Mouse (Mus musculus): ENCODE results near the gene Kirrel3. TPM values are rescaled to one million over a fixed set of nuclear protein-coding genes. Genes with fewer than 3 reads are reported as not detected.
A peak's percentile ranks its signal among the peaks of the same experiment; 100 is the strongest.

The Kirrel3 gene
- polyA plus RNA-seq, 1 experiment from 2014 or later: 11.4 TPM

- Histone ChIP-seq H3K36me3 (replicated peaks) (peaks cover 8% of the 10 kb centered on the region; the same call in 1 of the 2 replicates), H3K4me2 (no peak overlapping the region), H3K27me3 (no peaks in the 10 kb centered on the region), H3K9ac (no peak overlapping the region), H3K4me1 (peaks cover 24% of the 10 kb centered on the region), H3K4me3 (replicated peaks) (no peak overlapping the region), H3K27ac (peak overlapping the region; percentile 50; the same call in 1 of the 2 replicates), H3K9me3 (no peaks in the 10 kb centered on the region)
- peak; percentile 64; the same call in 1 of the 2 replicates for ATAC-seq (ENCODE audit: low FRiP score)
- WGBS: 5% methylated on average over 15 of the region's 15 CpGs
Measured at GRCm38 (mm10) chr9:35044458-35044857, 558.8 kb downstream of the Kirrel3 start.

- Histone ChIP-seq H3K4me2 (no peak overlapping the region), H3K27me3 (no peaks in the 10 kb centered on the region), H3K36me3 (replicated peaks) (peaks cover 8% of the 10 kb centered on the region; the same call in 1 of the 2 replicates), H3K4me3 (replicated peaks) (no peak overlapping the region), H3K4me1 (peaks cover 24% of the 10 kb centered on the region), H3K9ac (no peak overlapping the region), H3K27ac (0 out of 2 replicates have a peak overlapping the region, but pooled peaks have one; percentile 50), H3K9me3 (no peaks in the 10 kb centered on the region)
- 68% methylated on average over 11 of the region's 11 CpGs for WGBS
- no peak for ATAC-seq (ENCODE audit: low FRiP score)
Measured at GRCm38 (mm10) chr9:35045031-35045531, 559.4 kb downstream of the Kirrel3 start.

- Histone ChIP-seq H3K27ac (no peak overlapping the region), H3K4me3 (replicated peaks) (no peak overlapping the region), H3K9ac (no peak overlapping the region), H3K4me2 (no peak overlapping the region), H3K36me3 (replicated peaks) (peaks cover 8% of the 10 kb centered on the region; the same call in 1 of the 2 replicates), H3K9me3 (no peaks in the 10 kb centered on the region), H3K27me3 (no peaks in the 10 kb centered on the region), H3K4me1 (peaks cover 24% of the 10 kb centered on the region)
- WGBS: 81% methylated on average over 2 of the region's 2 CpGs
- no peak for ATAC-seq (ENCODE audit: low FRiP score)
Measured at GRCm38 (mm10) chr9:35045756-35046155, 560.1 kb downstream of the Kirrel3 start.

- WGBS: 92% methylated on average over 6 of the region's 6 CpGs
- H3K27ac ChIP-seq: no peak overlapping the region
- ATAC-seq (ENCODE audit: low FRiP score): no peak
Measured at GRCm38 (mm10) chr9:35048449-35048848, 562.8 kb downstream of the Kirrel3 start.

GRCm38 (mm10) chr9:35049891-35050527 lies 564.3 kb downstream of the Kirrel3 start:
- no peak for ATAC-seq (ENCODE audit: low FRiP score)
- WGBS: 88% methylated on average over 3 of the region's 3 CpGs
- no peak overlapping the region for H3K9ac ChIP-seq
- H3K4me3 ChIP-seq (replicated peaks): no peak overlapping the region
- no peak overlapping the region for H3K4me2 ChIP-seq
- H3K4me1 ChIP-seq: peaks cover 6% of the 10 kb centered on the region
- H3K27me3 ChIP-seq: no peaks in the 10 kb centered on the region
- H3K9me3 ChIP-seq: no peaks in the 10 kb centered on the region
- H3K27ac ChIP-seq: no peak overlapping the region
- H3K36me3 ChIP-seq (replicated peaks): peaks cover 16% of the 10 kb centered on the region

More at GRCm38 (mm10) chr9:35048449-35048848, 562.8 kb downstream of the Kirrel3 start:
- Histone ChIP-seq H3K27me3 (no peaks in the 10 kb centered on the region), H3K9ac (no peak overlapping the region), H3K4me2 (no peak overlapping the region), H3K4me3 (replicated peaks) (no peak overlapping the region), H3K4me1 (peaks cover 22% of the 10 kb centered on the region), H3K36me3 (replicated peaks) (peaks cover 16% of the 10 kb centered on the region), H3K9me3 (no peaks in the 10 kb centered on the region)

- H3K27me3 ChIP-seq: no peaks in the 10 kb centered on the region
- no peak overlapping the region for H3K4me2 ChIP-seq
- H3K9ac ChIP-seq: no peak overlapping the region
- peaks cover 16% of the 10 kb centered on the region for H3K36me3 ChIP-seq (replicated peaks)
- no peak overlapping the region for H3K4me3 ChIP-seq (replicated peaks)
- H3K9me3 ChIP-seq: no peaks in the 10 kb centered on the region
- 93% methylated on average over 6 of the region's 6 CpGs for WGBS
- no peaks in the 10 kb centered on the region for H3K4me1 ChIP-seq
- H3K27ac ChIP-seq: no peak overlapping the region
- ATAC-seq (ENCODE audit: low FRiP score): no peak
Measured at GRCm38 (mm10) chr9:35050701-35051454, 565.2 kb downstream of the Kirrel3 start.

- no peak for ATAC-seq (ENCODE audit: low FRiP score)
- no peak overlapping the region for H3K27ac ChIP-seq
- H3K9me3 ChIP-seq: no peaks in the 10 kb centered on the region
- no peak overlapping the region for H3K4me3 ChIP-seq (replicated peaks)
- H3K4me1 ChIP-seq: no peaks in the 10 kb centered on the region
- H3K27me3 ChIP-seq: no peaks in the 10 kb centered on the region
- H3K4me2 ChIP-seq: no peak overlapping the region
- no peak overlapping the region for H3K9ac ChIP-seq
- WGBS: 95% methylated on average over 4 of the region's 4 CpGs
- H3K36me3 ChIP-seq (replicated peaks): peaks cover 16% of the 10 kb centered on the region
Measured at GRCm38 (mm10) chr9:35051666-35052065, 566.0 kb downstream of the Kirrel3 start.

GRCm38 (mm10) chr9:35052671-35053070 lies 567.0 kb downstream of the Kirrel3 start:
- H3K27ac ChIP-seq: no peak overlapping the region
- over 99% methylated on average over 4 of the region's 4 CpGs for WGBS
- H3K36me3 ChIP-seq (replicated peaks): peaks cover 9% of the 10 kb centered on the region
- ATAC-seq (ENCODE audit: low FRiP score): no peak
- H3K4me1 ChIP-seq: no peaks in the 10 kb centered on the region
- H3K4me2 ChIP-seq: no peak overlapping the region
- no peaks in the 10 kb centered on the region for H3K27me3 ChIP-seq
- H3K9me3 ChIP-seq: no peaks in the 10 kb centered on the region
- H3K4me3 ChIP-seq (replicated peaks): no peak overlapping the region
- no peak overlapping the region for H3K9ac ChIP-seq

- H3K27ac ChIP-seq: no peak overlapping the region
- peaks cover 8% of the 10 kb centered on the region for H3K36me3 ChIP-seq (replicated peaks)
- H3K4me2 ChIP-seq: no peak overlapping the region
- no peak overlapping the region for H3K9ac ChIP-seq
- no peak for ATAC-seq (ENCODE audit: low FRiP score)
- no peaks in the 10 kb centered on the region for H3K4me1 ChIP-seq
- whole genome bisulfite sequencing: 93% methylated on average over 16 of the region's 16 CpGs
- no peaks in the 10 kb centered on the region for H3K27me3 ChIP-seq
- no peak overlapping the region for H3K4me3 ChIP-seq (replicated peaks)
- no peaks in the 10 kb centered on the region for H3K9me3 ChIP-seq
Measured at GRCm38 (mm10) chr9:35053081-35053480, 567.4 kb downstream of the Kirrel3 start.

- no peaks in the 10 kb centered on the region for H3K4me1 ChIP-seq
- no peak overlapping the region for H3K4me2 ChIP-seq
- no peak for ATAC-seq (ENCODE audit: low FRiP score)
- no peak overlapping the region for H3K9ac ChIP-seq
- 82% methylated on average over 3 of the region's 3 CpGs for WGBS
- no peak overlapping the region for H3K27ac ChIP-seq
- H3K36me3 ChIP-seq (replicated peaks): peaks cover 8% of the 10 kb centered on the region
- H3K4me3 ChIP-seq (replicated peaks): no peak overlapping the region
- no peaks in the 10 kb centered on the region for H3K27me3 ChIP-seq
- no peaks in the 10 kb centered on the region for H3K9me3 ChIP-seq
Measured at GRCm38 (mm10) chr9:35053669-35054068, 568.0 kb downstream of the Kirrel3 start.

- WGBS: 92% methylated on average over 11 of the region's 11 CpGs
- H3K4me3 ChIP-seq (replicated peaks): no peak overlapping the region
- H3K36me3 ChIP-seq (replicated peaks): peaks cover 8% of the 10 kb centered on the region
- no peak for ATAC-seq (ENCODE audit: low FRiP score)
- H3K9me3 ChIP-seq: no peaks in the 10 kb centered on the region
- no peak overlapping the region for H3K9ac ChIP-seq
- no peak overlapping the region for H3K27ac ChIP-seq
- no peaks in the 10 kb centered on the region for H3K27me3 ChIP-seq
- H3K4me2 ChIP-seq: no peak overlapping the region
- no peaks in the 10 kb centered on the region for H3K4me1 ChIP-seq
Measured at GRCm38 (mm10) chr9:35055528-35056330, 570.0 kb downstream of the Kirrel3 start.

- 86% methylated on average over 3 of the region's 3 CpGs for WGBS
- no peak overlapping the region for H3K27ac ChIP-seq
- ATAC-seq (ENCODE audit: low FRiP score): no peak
- H3K9me3 ChIP-seq: no peaks in the 10 kb centered on the region
- 0 out of 2 replicates have a peak, but pooled peaks cover 4% of the 10 kb centered on the region for H3K4me1 ChIP-seq
- H3K4me3 ChIP-seq (replicated peaks): no peak overlapping the region
- H3K27me3 ChIP-seq: no peaks in the 10 kb centered on the region
- no peak overlapping the region for H3K4me2 ChIP-seq
- H3K9ac ChIP-seq: no peak overlapping the region
- H3K36me3 ChIP-seq (replicated peaks): peaks cover 8% of the 10 kb centered on the region
Measured at GRCm38 (mm10) chr9:35056611-35057010, 570.9 kb downstream of the Kirrel3 start.
